Mouse (Mus musculus): ENCODE measurements at regions not wholly inside any gene's neighbourhood (a gene's known extent, or its start where the extent isn't known, plus 50 kb on each side); places are given as distances from the start of the nearest gene placed in this dataset.

DNA sequence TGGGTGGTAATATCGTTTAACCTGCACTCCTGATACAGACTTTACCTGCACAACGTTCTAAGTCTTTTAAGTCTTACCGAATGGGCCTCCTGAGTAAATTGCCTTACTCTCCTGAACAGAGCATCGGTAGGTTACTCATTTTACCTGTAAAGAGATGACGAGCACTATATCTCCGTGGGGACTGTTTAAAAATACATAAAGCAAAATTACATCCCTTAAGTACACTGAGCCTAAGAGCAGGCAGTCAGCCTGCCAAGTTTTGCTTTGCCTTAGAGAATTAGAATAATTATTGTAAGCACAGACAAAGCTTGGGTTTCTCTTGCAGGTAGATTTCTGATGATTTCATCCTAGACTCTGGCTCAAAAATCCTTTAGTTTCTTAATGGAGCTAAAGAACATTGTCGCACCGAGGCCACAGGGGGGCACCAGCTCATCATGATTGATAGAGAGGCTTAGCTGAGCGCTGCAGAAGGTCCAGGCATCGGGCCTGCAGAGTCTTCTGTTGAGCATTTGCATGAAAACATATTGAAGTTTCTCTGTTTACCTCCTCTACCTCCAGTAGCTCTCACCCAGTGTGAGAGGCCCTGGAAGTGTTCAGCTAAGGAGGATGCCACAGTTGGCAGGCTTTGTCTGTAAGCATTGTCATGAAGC lies 208.3 kb upstream of the Ccdc54 start:
- DNase-seq (ENCODE audit: low spot score) (peak; percentile 77), ATAC-seq (replicated peaks; ENCODE audit: low FRiP score, low TSS enrichment, low read depth) (peak; percentile 48; the same call in 1 of the 2 replicates)
- no peak overlapping the region for H3K4me3 ChIP-seq (ENCODE audit: low read depth, low read length)
- 44% methylated on average over 10 of the region's 10 CpGs for WGBS
- H3K9ac ChIP-seq (ENCODE audit: low read length), result no peak overlapping the region
- no peak overlapping the region for H3K27ac ChIP-seq (ENCODE audit: low read depth)
- H3K36me3 ChIP-seq (ENCODE audit: control insufficient read depth, insufficient read depth, low read length), result no peaks in the 10 kb centered on the region
- no peaks in the 10 kb centered on the region for H3K9me3 ChIP-seq (ENCODE audit: control insufficient read depth, low read length)
- H3K27me3 ChIP-seq (replicated peaks; ENCODE audit: control insufficient read depth, insufficient read depth, low read length), result no peaks in the 10 kb centered on the region
- no peaks in the 10 kb centered on the region for H3K4me1 ChIP-seq (replicated peaks; ENCODE audit: control insufficient read depth, insufficient read depth, low read length)
- no peak overlapping the region for H3K4me2 ChIP-seq (ENCODE audit: low read length)

GRCm38 (mm10) chr16:50798095-50798494 lies 207.1 kb upstream of the Ccdc54 start:
- no peaks in the 10 kb centered on the region for H3K27me3 ChIP-seq (replicated peaks; ENCODE audit: control insufficient read depth, insufficient read depth, low read length)
- no peaks in the 10 kb centered on the region for H3K36me3 ChIP-seq (ENCODE audit: control insufficient read depth, insufficient read depth, low read length)
- no peaks in the 10 kb centered on the region for H3K9me3 ChIP-seq (ENCODE audit: control insufficient read depth, low read length)
- no peaks in the 10 kb centered on the region for H3K4me1 ChIP-seq (replicated peaks; ENCODE audit: control insufficient read depth, insufficient read depth, low read length)
- no peak for ATAC-seq (replicated peaks; ENCODE audit: low FRiP score, low TSS enrichment, low read depth)
- H3K9ac ChIP-seq (ENCODE audit: low read length), result no peak overlapping the region
- no peak for DNase-seq (ENCODE audit: low spot score)
- WGBS, result 77% methylated on average over 6 of the region's 6 CpGs
- H3K4me2 ChIP-seq (ENCODE audit: low read length), result no peak overlapping the region
- no peak overlapping the region for H3K4me3 ChIP-seq (ENCODE audit: low read depth, low read length)
- no peak overlapping the region for H3K27ac ChIP-seq (ENCODE audit: low read depth)

- H3K4me3 ChIP-seq (ENCODE audit: low read depth, low read length), result no peak overlapping the region
- no peaks in the 10 kb centered on the region for H3K4me1 ChIP-seq (replicated peaks; ENCODE audit: control insufficient read depth, insufficient read depth, low read length)
- WGBS, result 85% methylated on average over 2 of the region's 2 CpGs
- no peak overlapping the region for H3K27ac ChIP-seq (ENCODE audit: low read depth)
- no peaks in the 10 kb centered on the region for H3K27me3 ChIP-seq (replicated peaks; ENCODE audit: control insufficient read depth, insufficient read depth, low read length)
- no peak for DNase-seq (ENCODE audit: low spot score)
- H3K9ac ChIP-seq (ENCODE audit: low read length), result no peak overlapping the region
- no peaks in the 10 kb centered on the region for H3K9me3 ChIP-seq (ENCODE audit: control insufficient read depth, low read length)
- H3K36me3 ChIP-seq (ENCODE audit: control insufficient read depth, insufficient read depth, low read length), result no peaks in the 10 kb centered on the region
- no peak overlapping the region for H3K4me2 ChIP-seq (ENCODE audit: low read length)
- no peak for ATAC-seq (replicated peaks; ENCODE audit: low FRiP score, low TSS enrichment, low read depth)
These were observed 202.0 kb upstream of the Ccdc54 start for GRCm38 (mm10) chr16:50792960-50793359.

DNA sequence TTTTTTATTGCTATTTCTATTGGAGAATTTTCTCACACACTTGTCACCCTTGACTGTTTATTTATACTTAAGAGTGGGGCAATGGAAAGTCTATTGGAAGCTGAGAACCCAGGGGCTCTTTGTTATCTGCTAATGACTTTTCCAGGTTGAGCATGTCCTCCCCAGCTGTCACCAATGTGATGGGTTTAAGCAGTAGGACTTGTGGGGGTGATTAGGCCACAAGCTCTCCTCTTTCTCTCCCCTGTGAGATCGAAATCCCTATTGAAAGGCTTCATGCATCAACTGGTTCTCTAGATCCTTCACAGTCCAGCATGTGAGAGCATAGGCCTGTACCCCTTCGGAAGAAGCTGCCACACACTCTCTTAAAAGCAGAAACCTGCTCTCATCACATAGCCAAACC lies 201.6 kb upstream of the Ccdc54 start:
- no peak overlapping the region for H3K9ac ChIP-seq (ENCODE audit: low read length)

DNA sequence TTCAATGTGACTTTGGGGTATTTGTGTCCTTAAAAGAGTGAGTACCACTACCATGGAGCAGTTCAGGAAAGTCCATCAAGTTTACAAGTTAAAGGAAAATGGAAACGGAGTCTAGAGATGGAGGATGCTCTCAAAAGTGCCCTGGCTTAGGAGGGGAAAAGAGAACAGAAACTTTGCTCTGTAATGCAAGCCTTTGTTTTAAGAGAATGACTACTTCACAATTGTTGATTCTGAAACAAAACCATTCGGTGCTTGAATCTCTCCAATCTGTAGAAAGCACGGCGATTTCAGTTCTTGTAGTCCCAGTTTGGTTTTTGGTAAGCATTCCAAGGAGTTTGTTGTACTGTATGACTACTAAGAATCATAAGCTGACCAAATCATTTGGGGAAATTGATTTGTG lies 197.7 kb upstream of the Ccdc54 start:
- no peak for DNase-seq (ENCODE audit: low spot score)
- no peak for ATAC-seq (replicated peaks; ENCODE audit: low FRiP score, low TSS enrichment, low read depth)

More for the DNA sequence above, 201.6 kb upstream of the Ccdc54 start:
- H3K4me2 ChIP-seq (ENCODE audit: low read length), result no peak overlapping the region
- H3K27ac ChIP-seq (ENCODE audit: low read depth), result no peak overlapping the region
- H3K27me3 ChIP-seq (replicated peaks; ENCODE audit: control insufficient read depth, insufficient read depth, low read length), result no peaks in the 10 kb centered on the region
- H3K4me3 ChIP-seq (ENCODE audit: low read depth, low read length), result no peak overlapping the region
- H3K36me3 ChIP-seq (ENCODE audit: control insufficient read depth, insufficient read depth, low read length), result no peaks in the 10 kb centered on the region
- ATAC-seq (replicated peaks; ENCODE audit: low FRiP score, low TSS enrichment, low read depth) (no peak), DNase-seq (ENCODE audit: low spot score) (no peak)
- H3K9me3 ChIP-seq (ENCODE audit: control insufficient read depth, low read length), result no peaks in the 10 kb centered on the region
- H3K4me1 ChIP-seq (replicated peaks; ENCODE audit: control insufficient read depth, insufficient read depth, low read length), result no peaks in the 10 kb centered on the region
- 71% methylated on average over 2 of the region's 2 CpGs for WGBS

GRCm38 (mm10) chr16:50786199-50786598 lies 195.2 kb upstream of the Ccdc54 start:
- no peak for ATAC-seq (replicated peaks; ENCODE audit: low FRiP score, low TSS enrichment, low read depth)
- no peak for DNase-seq (ENCODE audit: low spot score)
- no peak overlapping the region for H3K4me2 ChIP-seq (ENCODE audit: low read length)
- H3K27me3 ChIP-seq (replicated peaks; ENCODE audit: control insufficient read depth, insufficient read depth, low read length), result no peaks in the 10 kb centered on the region
- H3K36me3 ChIP-seq (ENCODE audit: control insufficient read depth, insufficient read depth, low read length), result no peaks in the 10 kb centered on the region
- WGBS, result 68% methylated on average over 3 of the region's 3 CpGs
- no peak overlapping the region for H3K9ac ChIP-seq (ENCODE audit: low read length)
- H3K9me3 ChIP-seq (ENCODE audit: control insufficient read depth, low read length), result no peaks in the 10 kb centered on the region
- no peak overlapping the region for H3K27ac ChIP-seq (ENCODE audit: low read depth)
- H3K4me1 ChIP-seq (replicated peaks; ENCODE audit: control insufficient read depth, insufficient read depth, low read length), result no peaks in the 10 kb centered on the region
- H3K4me3 ChIP-seq (ENCODE audit: low read depth, low read length), result no peak overlapping the region

More for the DNA sequence above, 197.7 kb upstream of the Ccdc54 start:
- no peak overlapping the region for H3K4me2 ChIP-seq (ENCODE audit: low read length)
- H3K27ac ChIP-seq (ENCODE audit: low read depth), result no peak overlapping the region
- no peaks in the 10 kb centered on the region for H3K9me3 ChIP-seq (ENCODE audit: control insufficient read depth, low read length)
- H3K9ac ChIP-seq (ENCODE audit: low read length), result no peak overlapping the region
- H3K36me3 ChIP-seq (ENCODE audit: control insufficient read depth, insufficient read depth, low read length), result no peaks in the 10 kb centered on the region
- H3K4me3 ChIP-seq (ENCODE audit: low read depth, low read length), result no peak overlapping the region
- no peaks in the 10 kb centered on the region for H3K4me1 ChIP-seq (replicated peaks; ENCODE audit: control insufficient read depth, insufficient read depth, low read length)
- WGBS, result 93% methylated on average over 4 of the region's 4 CpGs
- H3K27me3 ChIP-seq (replicated peaks; ENCODE audit: control insufficient read depth, insufficient read depth, low read length), result no peaks in the 10 kb centered on the region

GRCm38 (mm10) chr16:50785384-50785783 lies 194.4 kb upstream of the Ccdc54 start:
- WGBS, result 83% methylated on average over 1 of the region's 1 CpGs
- H3K9me3 ChIP-seq (ENCODE audit: control insufficient read depth, low read length), result no peaks in the 10 kb centered on the region
- DNase-seq (ENCODE audit: low spot score), result no peak
- no peak overlapping the region for H3K4me3 ChIP-seq (ENCODE audit: low read depth, low read length)
- no peak overlapping the region for H3K27ac ChIP-seq (ENCODE audit: low read depth)
- H3K9ac ChIP-seq (ENCODE audit: low read length), result no peak overlapping the region
- H3K36me3 ChIP-seq (ENCODE audit: control insufficient read depth, insufficient read depth, low read length), result no peaks in the 10 kb centered on the region
- no peaks in the 10 kb centered on the region for H3K4me1 ChIP-seq (replicated peaks; ENCODE audit: control insufficient read depth, insufficient read depth, low read length)
- ATAC-seq (replicated peaks; ENCODE audit: low FRiP score, low TSS enrichment, low read depth), result peak; percentile 64; the same call in 1 of the 2 replicates
- H3K4me2 ChIP-seq (ENCODE audit: low read length), result no peak overlapping the region
- no peaks in the 10 kb centered on the region for H3K27me3 ChIP-seq (replicated peaks; ENCODE audit: control insufficient read depth, insufficient read depth, low read length)

DNA sequence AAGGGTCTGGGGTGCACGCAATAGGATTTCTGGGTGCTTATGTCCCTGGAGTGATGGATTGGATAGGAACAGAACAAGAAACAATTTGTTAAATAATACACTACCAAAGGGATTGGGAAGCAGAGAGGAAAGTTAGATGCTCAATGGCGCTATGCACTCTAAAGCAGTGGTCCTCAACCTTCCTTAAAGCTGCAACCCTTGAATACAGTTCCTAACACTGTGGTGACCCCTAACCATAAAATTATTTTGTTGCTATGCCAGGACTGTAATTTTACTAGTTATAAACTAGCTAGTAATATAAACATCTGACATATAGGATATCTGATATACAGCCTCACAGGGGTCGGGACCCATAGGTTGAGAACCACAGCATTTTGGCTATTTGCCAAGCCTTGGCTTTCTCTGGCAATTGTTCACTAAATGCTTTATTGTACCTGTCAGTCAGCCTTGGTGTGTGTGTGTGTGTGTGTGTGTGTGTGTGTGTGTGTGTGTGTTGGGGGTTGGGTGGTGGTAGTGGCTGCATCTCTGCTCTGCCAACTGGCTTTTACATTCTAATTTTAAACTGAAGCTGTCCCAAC lies 193.8 kb upstream of the Ccdc54 start:
- Histone ChIP-seq H3K36me3 (ENCODE audit: control insufficient read depth, insufficient read depth, low read length) (no peaks in the 10 kb centered on the region), H3K4me3 (ENCODE audit: low read depth, low read length) (no peak overlapping the region), H3K27ac (ENCODE audit: low read depth) (no peak overlapping the region), H3K9ac (ENCODE audit: low read length) (no peak overlapping the region), H3K4me1 (replicated peaks; ENCODE audit: control insufficient read depth, insufficient read depth, low read length) (no peaks in the 10 kb centered on the region; the same call in 1 of the 2 replicates), H3K27me3 (replicated peaks; ENCODE audit: control insufficient read depth, insufficient read depth, low read length) (no peaks in the 10 kb centered on the region), H3K9me3 (ENCODE audit: control insufficient read depth, low read length) (no peaks in the 10 kb centered on the region), H3K4me2 (ENCODE audit: low read length) (no peak overlapping the region)
- ATAC-seq (replicated peaks; ENCODE audit: low FRiP score, low TSS enrichment, low read depth) (0 out of 2 replicates have a peak, but pooled peaks have one; percentile 45), DNase-seq (ENCODE audit: low spot score) (no peak)
- 64% methylated on average over 3 of the region's 3 CpGs for WGBS

Measured in intestine, embryonic 14.5 days (tissue).